Mouse (Mus musculus) ovary, postnatal 10 days (tissue): ENCODE results near the gene Exog.
A peak's percentile ranks its signal among the peaks of the same experiment; 100 is the strongest.

Source experiments
- DNase-seq: peaks from one replicate; pipeline ENCODE4 v3.0.0; 2022; ENCODE audit warnings: low spot score

The Exog gene

GRCm38 (mm10) chr9:119460410-119460809 lies 15.7 kb downstream of the Exog start:
- peak; percentile 27 for DNase-seq

- no peak for DNase-seq
Observed at GRCm38 (mm10) chr9:119465056-119465455, 20.3 kb downstream of the Exog start.

DNA sequence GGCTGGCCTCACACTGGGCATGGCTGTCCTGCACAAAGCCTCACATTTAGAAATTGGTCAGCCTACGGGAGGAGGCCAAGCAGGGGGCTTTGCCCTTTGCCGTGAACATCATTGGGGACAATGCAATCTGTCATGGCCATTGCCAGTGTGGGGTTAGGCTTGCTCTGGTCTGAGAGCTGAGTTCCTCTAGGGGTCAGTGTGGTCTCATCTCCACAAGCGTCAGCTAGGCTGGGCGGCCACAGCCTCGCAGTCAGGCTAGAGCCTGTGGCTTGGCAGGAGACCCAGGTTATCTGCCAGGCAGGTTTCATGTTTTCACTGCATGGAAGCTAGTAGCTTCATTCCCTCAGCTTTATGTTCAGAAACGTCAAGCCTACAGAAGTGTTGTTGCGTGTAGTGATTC lies 20.9 kb downstream of the Exog start:
- DNase-seq = no peak

- no peak for DNase-seq
Observed at GRCm38 (mm10) chr9:119469691-119470353, 25.1 kb downstream of the Exog start.

GRCm38 (mm10) chr9:119472412-119472918 lies 27.7 kb downstream of the Exog start:
- DNase-seq = no peak

DNA sequence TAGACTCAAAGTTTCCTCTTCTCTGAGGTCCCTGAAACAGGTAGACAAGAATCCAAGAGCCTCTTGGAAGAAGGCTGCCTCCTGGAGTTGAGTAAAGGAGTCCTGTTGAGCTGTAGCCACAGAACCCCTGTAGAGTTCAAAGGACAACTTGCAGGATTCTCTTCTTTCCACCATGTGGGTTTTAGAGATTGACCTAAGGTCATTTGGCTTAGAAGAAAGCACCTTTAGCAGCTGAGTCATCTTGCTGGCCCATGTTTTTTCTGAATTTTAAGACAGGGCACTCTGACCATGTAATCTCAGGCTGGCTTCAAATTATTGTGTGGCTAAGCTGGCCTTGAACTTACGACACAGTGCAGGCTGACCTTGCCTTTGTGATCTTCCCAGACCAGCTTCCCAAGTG lies 28.3 kb downstream of the Exog start:
- no peak for DNase-seq

DNA sequence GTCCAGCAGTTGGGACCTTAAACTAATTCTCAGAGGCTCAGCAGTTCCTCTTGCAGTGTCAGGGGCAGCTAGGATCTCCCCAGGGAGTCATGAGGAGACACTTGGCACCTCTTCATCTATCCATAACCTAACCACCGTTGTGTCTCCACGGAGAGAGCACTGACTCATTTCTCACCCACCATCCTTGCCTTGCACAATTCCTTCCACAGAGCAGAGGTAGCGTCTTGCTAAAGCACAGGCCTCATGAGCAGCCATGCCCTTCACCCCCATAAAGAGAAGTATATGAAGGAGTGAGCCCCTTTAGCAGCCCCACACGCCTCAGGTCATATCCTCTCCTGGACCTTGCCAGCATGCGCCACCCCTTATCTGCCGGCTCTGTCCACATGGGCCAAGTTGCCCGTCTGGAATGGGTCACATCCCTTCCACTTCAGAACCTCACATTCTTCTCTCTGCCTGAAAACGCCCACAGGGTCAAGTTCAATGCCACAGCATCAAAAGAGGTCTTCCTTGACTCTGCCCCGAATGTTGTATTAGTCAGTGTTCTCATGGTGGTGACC lies 28.9 kb downstream of the Exog start:
- DNase-seq = no peak

DNA sequence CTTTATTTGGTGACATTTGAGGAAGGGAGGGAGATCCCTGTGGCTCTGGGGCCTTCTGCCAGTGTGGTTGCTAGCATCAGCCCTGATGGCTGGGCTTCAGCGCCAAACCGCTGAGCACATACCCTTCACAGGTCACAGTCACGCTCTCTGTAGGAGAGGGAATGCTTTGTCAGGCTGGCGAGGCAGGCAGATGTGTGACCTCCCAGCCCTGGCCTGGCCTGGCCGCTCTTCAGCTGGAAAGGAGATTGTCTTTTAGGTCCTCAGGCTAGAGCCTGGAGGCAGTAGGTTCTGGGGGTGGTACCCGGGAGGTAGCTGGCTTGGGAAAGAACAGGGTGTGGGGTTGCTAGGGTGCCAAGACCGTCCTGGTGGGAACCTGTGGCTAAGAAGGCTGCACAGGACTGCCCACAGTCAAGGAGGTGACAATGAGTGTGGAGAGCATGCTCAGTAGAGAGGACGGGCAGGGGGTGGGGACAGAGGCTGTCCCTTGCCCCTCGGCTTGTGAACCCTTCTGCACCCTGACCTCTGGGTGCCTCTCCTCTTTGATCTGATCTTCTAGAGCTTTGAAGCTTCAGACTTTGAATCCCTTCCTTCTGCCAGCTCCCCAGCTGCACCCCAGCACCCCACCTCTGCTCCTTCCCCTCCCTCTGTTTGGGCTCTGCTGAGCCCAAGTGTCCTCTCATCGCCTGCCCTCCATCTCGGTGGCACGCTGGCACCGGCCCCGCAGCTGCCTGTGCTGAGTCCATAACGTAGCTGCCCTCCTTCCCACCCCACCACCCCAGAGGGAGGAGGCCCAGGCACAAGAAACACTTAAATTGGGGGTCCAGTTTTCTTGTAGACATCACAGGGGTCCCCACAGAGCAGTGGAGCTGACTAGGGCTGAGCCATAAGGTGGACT lies 30.2 kb downstream of the Exog start:
- no peak for DNase-seq

DNA sequence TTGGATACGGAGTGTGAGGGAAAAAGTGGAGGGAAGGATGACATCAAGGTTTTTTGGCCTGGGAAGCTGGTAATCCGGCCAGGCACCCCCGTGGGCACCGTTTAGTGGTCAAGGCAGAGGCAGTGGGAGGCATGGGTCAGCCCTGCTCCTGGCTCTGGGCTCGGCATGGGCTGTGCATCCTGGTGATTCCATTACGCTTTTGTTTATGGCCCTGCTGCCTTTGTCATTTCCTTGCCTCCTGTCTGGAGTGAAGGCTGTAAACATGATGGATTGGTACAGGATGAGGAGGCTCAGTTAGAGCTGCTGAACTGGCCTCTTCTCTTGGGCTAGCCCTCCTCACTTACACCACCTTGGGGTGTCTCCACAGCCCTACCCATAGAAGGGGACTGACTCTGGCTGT lies 33.0 kb downstream of the Exog start:
- no peak for DNase-seq

- DNase-seq = no peak
Observed at GRCm38 (mm10) chr9:119478345-119478744, 33.6 kb downstream of the Exog start.

DNA sequence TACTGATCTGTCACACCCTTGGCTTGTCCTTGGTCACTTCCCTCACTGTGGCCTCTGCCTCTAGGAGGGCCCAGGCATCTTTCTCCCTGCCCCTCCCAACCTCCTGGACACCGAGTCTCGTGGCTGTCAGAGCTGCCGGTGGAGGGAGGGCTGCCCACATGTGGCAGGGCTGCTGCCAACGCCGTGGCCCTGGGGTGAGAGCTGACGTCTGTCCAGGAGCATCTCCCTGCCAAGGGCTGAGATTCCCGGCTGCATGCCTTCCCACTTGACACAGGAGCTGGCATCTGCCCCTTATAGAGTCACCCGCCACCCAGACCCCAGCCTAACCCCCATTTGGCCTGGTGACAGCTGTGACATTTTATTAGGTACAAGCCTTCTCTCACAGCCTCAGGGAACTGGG lies 34.6 kb downstream of the Exog start:
- no peak for DNase-seq

GRCm38 (mm10) chr9:119481612-119482011 lies 36.9 kb downstream of the Exog start:
- DNase-seq = no peak

DNA sequence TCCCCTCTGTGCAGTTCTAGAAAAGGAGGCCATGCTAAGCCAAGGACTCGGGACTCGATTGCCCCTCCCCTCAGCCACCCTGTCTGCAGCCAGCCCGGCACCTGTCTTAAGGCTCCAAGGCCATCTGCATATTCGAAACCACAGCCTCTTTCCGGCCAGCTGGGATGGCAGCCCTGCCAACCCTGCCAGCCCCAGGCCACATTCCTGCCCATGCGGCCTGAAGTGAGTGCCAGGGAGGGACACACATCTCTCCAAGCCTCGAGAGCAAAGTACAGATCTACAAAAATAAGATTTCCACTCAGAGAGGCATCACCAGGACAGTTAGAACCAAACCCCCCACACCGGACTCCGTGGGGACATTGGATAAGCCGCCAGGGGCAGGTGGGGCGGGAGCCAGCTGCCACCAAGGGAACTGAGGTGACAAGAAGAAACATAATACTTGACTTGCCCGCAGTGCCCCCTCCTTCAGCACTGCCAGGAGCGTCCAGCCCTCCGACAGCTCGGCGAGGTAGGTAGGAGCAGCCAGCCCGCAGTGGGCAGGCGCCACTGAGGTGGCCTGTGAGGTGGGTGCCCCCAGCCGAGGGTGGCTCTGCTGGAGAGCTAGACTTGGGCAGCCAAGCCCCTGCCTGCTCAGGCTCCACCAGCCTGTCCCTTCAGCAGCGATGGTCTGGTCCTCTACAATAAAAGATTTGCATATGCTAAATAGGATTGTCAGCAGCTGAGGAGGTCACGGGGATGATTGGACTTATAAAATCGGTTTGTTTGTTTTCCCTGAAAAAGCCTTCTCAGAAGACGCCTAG lies 39.0 kb downstream of the Exog start:
- DNase-seq = no peak

DNA sequence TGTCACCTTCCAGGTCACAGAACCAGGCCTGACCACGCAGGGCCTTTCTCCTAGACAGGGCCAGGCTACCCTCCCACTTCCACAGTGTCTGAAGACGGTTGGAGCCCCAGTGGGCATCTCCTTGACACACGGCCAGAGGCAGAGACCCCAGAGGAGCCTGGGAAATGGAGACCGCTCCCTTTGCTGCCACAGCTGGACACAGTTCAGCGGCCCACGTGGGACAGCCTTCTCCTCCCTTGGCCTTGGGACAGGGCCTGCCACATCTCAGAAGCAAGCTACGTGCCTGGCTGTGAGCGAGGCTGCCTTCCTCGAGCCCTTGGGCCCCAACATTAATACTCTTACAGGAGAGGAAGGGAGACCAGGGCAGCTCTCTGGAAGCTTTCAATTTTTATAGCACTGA lies 39.7 kb downstream of the Exog start:
- DNase-seq = no peak

DNA sequence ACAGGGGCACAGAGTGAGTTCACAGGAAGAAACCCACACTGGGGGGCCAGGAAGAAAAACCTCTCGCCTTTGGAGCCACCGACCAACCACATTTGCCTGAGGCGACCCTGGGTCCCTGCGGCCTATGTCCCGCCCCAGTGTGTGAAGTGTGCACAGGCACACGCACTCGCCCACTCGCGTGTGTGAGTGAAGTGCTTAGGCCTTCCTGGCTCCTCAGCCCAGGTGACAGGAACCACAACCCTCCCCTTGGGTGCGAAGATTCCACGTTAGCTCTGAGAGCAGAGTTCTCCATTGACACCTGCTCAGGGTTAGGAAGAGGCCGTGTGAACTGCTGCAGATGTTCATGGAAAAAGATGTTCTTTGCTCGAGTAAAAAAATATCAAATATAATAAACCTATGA lies 40.1 kb downstream of the Exog start:
- no peak for DNase-seq

DNA sequence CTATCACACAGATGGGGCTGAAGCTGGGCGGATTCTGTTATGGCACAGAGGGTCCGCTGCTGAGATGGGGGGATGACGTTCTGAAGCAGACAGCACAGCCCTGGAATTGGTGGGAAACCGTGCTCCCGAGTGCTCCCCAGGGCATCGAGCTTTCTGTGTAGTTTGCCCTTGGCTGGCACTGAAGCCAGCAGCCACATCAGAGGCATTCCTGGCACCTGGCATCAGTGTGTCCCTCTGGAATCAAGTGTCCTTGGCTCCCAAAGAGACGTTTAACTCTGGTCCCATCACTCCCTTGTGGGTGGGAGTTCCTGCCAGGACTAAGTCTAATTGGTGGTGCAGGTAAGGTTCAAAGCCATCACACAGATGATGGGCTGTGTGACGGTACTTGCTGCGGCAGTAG lies 51.6 kb downstream of the Exog start:
- no peak for DNase-seq

DNA sequence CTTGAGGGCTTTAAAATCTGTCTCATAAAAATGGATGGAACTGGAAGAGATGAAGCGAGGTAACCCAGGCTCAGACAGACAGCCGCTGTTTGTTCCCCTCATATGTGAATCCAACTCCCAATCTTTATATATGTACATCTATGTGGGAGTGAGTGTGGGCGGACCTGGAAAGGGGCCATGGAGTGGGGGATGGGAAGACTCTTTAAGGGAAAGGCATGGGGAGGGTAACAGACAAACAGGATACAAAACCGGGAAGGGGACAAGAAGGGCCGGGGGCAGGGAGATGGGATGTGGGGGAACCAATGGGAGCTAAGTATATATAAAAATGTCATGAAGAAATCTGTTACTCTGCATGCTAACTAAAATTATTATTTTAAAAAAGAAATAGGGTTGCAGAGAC lies 52.2 kb downstream of the Exog start:
- no peak for DNase-seq

- DNase-seq = no peak
Observed at GRCm38 (mm10) chr9:119497546-119498246, 53.0 kb downstream of the Exog start.

DNA sequence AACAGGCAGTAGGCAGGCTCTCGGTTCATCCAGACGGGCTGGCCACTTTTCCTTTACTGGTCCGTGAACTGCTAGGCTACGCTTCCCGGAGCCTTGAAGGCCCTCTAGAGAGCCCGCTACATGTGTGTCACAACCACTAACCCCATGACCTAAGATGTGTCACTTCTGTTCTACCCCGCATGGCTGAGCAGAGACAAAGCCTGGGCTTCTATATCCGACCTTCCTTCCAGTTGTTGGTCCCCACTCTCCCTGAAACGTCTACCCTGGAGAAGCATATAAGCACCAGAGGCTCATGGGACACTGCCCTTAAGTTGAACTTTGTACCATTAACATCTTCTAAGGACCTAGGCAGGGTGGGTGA lies 53.5 kb downstream of the Exog start:
- DNase-seq = no peak

DNA sequence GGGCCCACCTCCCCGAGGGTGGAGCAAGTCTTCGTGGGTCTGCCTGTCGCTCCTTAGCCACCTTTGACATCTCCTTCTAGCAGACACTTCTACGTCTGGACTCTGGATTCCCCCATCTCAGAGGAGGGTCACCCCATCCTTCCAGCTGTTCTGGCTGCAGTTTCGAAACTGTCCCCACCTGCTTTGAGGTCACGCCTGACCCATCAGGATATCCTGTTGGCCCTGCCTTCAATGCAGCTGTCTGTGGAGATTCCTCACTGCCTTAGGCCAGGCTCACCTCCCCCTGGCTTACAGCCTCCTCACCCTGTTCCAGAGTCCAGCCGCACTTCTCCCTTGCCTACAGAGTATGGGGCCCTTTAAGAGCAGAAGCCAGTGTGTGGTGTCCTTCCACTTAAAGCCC lies 54.1 kb downstream of the Exog start:
- no peak for DNase-seq

DNA sequence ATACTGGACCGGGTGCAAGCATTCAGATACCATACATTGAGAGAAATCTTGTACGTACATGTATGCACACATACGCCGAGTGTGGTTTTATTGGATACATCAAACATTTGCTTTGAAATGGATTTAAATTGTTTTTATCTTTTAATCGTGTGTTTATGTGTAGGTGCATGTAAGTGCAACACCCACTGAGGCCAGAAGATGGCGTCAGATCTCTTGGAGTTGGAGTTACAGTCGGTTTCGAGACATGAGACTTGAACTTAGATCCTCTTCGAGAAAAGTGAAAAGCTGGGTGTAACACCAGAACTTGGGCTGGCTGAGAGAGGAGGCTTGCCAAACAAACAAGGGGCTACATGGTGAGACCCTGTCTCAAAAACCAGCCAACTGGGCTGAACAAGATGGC lies 58.9 kb downstream of the Exog start:
- no peak for DNase-seq
